Mouse (Mus musculus) stomach, embryonic 16.5 days (tissue): ENCODE data around the gene Nanos2. TPM values are rescaled to one million over a fixed set of nuclear protein-coding genes. Genes with fewer than 3 reads are reported as not detected.

Experiments
- polyA plus RNA-seq: library from polyadenylated mRNA; unstranded; fragments of >200 nt; fragmentation: Nextera tagmentation; extraction: Ambion mirVana; gene quantifications from 2 replicates; pipeline ENCODE4 v1.2.1, GENCODE M21; 2015

Nanos2 gene
- polyA plus RNA-seq, 1 experiment from 2014 or later = not detected

Other genes starting within 250 kb of the Nanos2 start
- not detected in 2 replicates for gene Psg19, start 188.9 kb upstream of the Nanos2 start, polyA plus RNA-seq
- gene Psg17, start 165.8 kb upstream of the Nanos2 start, polyA plus RNA-seq = 0.10 TPM in 1 of 2 replicates, not detected in the other
- 1.3 and 2.1 TPM in 2 replicates for gene Mill2, start 147.4 kb upstream of the Nanos2 start, polyA plus RNA-seq
- 119 and 175 TPM in 2 replicates for gene Pglyrp1, start 116.1 kb upstream of the Nanos2 start, polyA plus RNA-seq
- 16.7 and 21.2 TPM in 2 replicates for gene Ccdc61, start 77.0 kb upstream of the Nanos2 start, polyA plus RNA-seq
- gene Nova2, start 61.5 kb upstream of the Nanos2 start, polyA plus RNA-seq = 0.39 and 0.62 TPM in 2 replicates
- gene Mypop, start 3.8 kb downstream of the Nanos2 start, polyA plus RNA-seq = 1.6 and 2.3 TPM in 2 replicates
- 10.7 and 14.3 TPM in 2 replicates for gene Irf2bp1, start 16.6 kb downstream of the Nanos2 start, polyA plus RNA-seq
- gene Foxa3, start 36.1 kb downstream of the Nanos2 start, polyA plus RNA-seq = 32.5 and 37.1 TPM in 2 replicates
- gene Sympk, start 37.0 kb downstream of the Nanos2 start, polyA plus RNA-seq = 20.2 and 22.5 TPM in 2 replicates
- gene Rsph6a, start 67.3 kb downstream of the Nanos2 start, polyA plus RNA-seq = not detected in 2 replicates
- 7.7 and 8.3 TPM in 2 replicates for gene Dmwd, start 88.8 kb downstream of the Nanos2 start, polyA plus RNA-seq
- gene Dmpk, start 96.4 kb downstream of the Nanos2 start, polyA plus RNA-seq = 84.7 and 98.1 TPM in 2 replicates
- gene Six5, start 107.2 kb downstream of the Nanos2 start, polyA plus RNA-seq = 8.8 and 10.4 TPM in 2 replicates
- 2.2 and 2.5 TPM in 2 replicates for gene Gm4969, start 131.0 kb downstream of the Nanos2 start, polyA plus RNA-seq
- 13.5 and 15.3 TPM in 2 replicates for gene Fbxo46, start 132.5 kb downstream of the Nanos2 start, polyA plus RNA-seq
- 14.1 and 14.8 TPM in 2 replicates for gene Qpctl, start 161.9 kb downstream of the Nanos2 start, polyA plus RNA-seq
- gene Snrpd2, start 162.3 kb downstream of the Nanos2 start, polyA plus RNA-seq = 123 and 136 TPM in 2 replicates
- 1.6 and 2.4 TPM in 2 replicates for gene Gipr, start 178.7 kb downstream of the Nanos2 start, polyA plus RNA-seq
- gene Eml2, start 189.0 kb downstream of the Nanos2 start, polyA plus RNA-seq = 10.9 and 11.4 TPM in 2 replicates
- 1.4 and 1.7 TPM in 2 replicates for gene Gpr4, start 225.1 kb downstream of the Nanos2 start, polyA plus RNA-seq
- gene Opa3, start 240.9 kb downstream of the Nanos2 start, polyA plus RNA-seq = 33.0 and 34.5 TPM in 2 replicates